Mouse (Mus musculus) inflammation-experienced regulatory T-cells, adult 6 months (primary cell): ENCODE data around the gene Sc5d. TPM values are rescaled to one million over a fixed set of nuclear protein-coding genes. Genes with fewer than 3 reads are reported as not detected.
A peak's percentile ranks its signal among the peaks of the same experiment; 100 is the strongest.

Experiments
- ATAC-seq: one replicate; pipeline ENCODE4 v1.8.0; 2017
- polyA plus RNA-seq, 3 experiments: library from polyadenylated mRNA; unstranded; fragments of 100-300 nt; shearing (Covaris generic); gene quantifications; one replicate each; pipeline ENCODE4 v1.2.1; 2017

The Sc5d gene
- polyA plus RNA-seq, 3 experiments from 2014 or later = 74.1 to 93.1 (median 90.4) TPM

GRCm38 (mm10) chr9:42249112-42249511 is 14.9 kb downstream of the Sc5d start:
- ATAC-seq = no peak

GRCm38 (mm10) chr9:42246688-42247087 is 17.4 kb downstream of the Sc5d start:
- no peak for ATAC-seq

- peak; percentile 63 for ATAC-seq
Observed at GRCm38 (mm10) chr9:42244173-42244572, 19.9 kb downstream of the Sc5d start.

- ATAC-seq = no peak
Observed at GRCm38 (mm10) chr9:42241021-42241420, 23.0 kb downstream of the Sc5d start.

- ATAC-seq = peak; percentile 53
Observed at GRCm38 (mm10) chr9:42240583-42240992, 23.5 kb downstream of the Sc5d start.

GRCm38 (mm10) chr9:42238827-42239226 is 25.2 kb downstream of the Sc5d start:
- ATAC-seq = peak; percentile 79

GRCm38 (mm10) chr9:42231116-42231515 is 32.9 kb downstream of the Sc5d start:
- ATAC-seq = no peak

- no peak for ATAC-seq
Observed at GRCm38 (mm10) chr9:42230333-42230732, 33.7 kb downstream of the Sc5d start.

- no peak for ATAC-seq
Observed at GRCm38 (mm10) chr9:42229465-42230110, 34.5 kb downstream of the Sc5d start.

GRCm38 (mm10) chr9:42227804-42228203 is 36.3 kb downstream of the Sc5d start:
- ATAC-seq = no peak

GRCm38 (mm10) chr9:42219001-42219660 is 44.9 kb downstream of the Sc5d start:
- ATAC-seq = no peak

GRCm38 (mm10) chr9:42217685-42218084 is 46.4 kb downstream of the Sc5d start:
- no peak for ATAC-seq

- no peak for ATAC-seq
Observed at GRCm38 (mm10) chr9:42214116-42214515, 49.9 kb downstream of the Sc5d start.

- ATAC-seq = no peak
Observed at GRCm38 (mm10) chr9:42213142-42213541, 50.9 kb downstream of the Sc5d start.

- ATAC-seq = no peak
Observed at GRCm38 (mm10) chr9:42209666-42210065, 54.4 kb downstream of the Sc5d start.

GRCm38 (mm10) chr9:42208463-42208862 is 55.6 kb downstream of the Sc5d start:
- ATAC-seq = peak; percentile 63

GRCm38 (mm10) chr9:42206750-42207149 is 57.3 kb downstream of the Sc5d start:
- ATAC-seq = no peak

- no peak for ATAC-seq
Observed at GRCm38 (mm10) chr9:42202271-42202670, 61.8 kb downstream of the Sc5d start.

Other genes starting within 250 kb of the Sc5d start
- 10 to 100 TPM; 27.5 to 44.9 (median 29.1) TPM for gene Sorl1, start 140.0 kb downstream of the Sc5d start, polyA plus RNA-seq
- not detected for gene Tecta, start 135.7 kb upstream of the Sc5d start, polyA plus RNA-seq
- gene Tbcel, start 243.6 kb upstream of the Sc5d start, polyA plus RNA-seq = 1 to 10 TPM; 6.5 to 7.8 (median 7.2) TPM